Mouse (Mus musculus) midbrain, embryonic 12.5 days (tissue): Measurements from ENCODE around the gene Eif5b. TPM values are rescaled to one million over a fixed set of nuclear protein-coding genes. Genes with fewer than 3 reads are reported as not detected.

Experiments
- ATAC-seq: fragments of 200-750 bp; cut with Nextera tagmentation; 2 replicates; pipeline ENCODE4 v1.8.0; 2017; ENCODE audit warnings: low read depth, moderate TSS enrichment, moderate library complexity; ENCODE audit not compliant: low FRiP score
- H3K27ac ChIP-seq: fragments of 300-500 bp; sonication (generic); replicated peaks from 2 replicates; pipeline ENCODE4 v1.5.1; 2016; ENCODE audit warnings: mild to moderate bottlenecking
- H3K27me3 ChIP-seq: fragments of 300-500 bp; sonication (generic); 2 replicates; pipeline ENCODE4 v1.6.1; 2016; ENCODE audit warnings: mild to moderate bottlenecking
- H3K36me3 ChIP-seq: fragments of 300-500 bp; sonication (generic); 2 replicates; pipeline ENCODE4 v1.6.1; 2016
- H3K4me1 ChIP-seq: fragments of 300-500 bp; sonication (generic); 2 replicates; pipeline ENCODE4 v1.6.1; 2016
- H3K4me2 ChIP-seq: fragments of 300-500 bp; sonication (generic); replicated peaks from 2 replicates; pipeline ENCODE4 v1.6.1; 2016; ENCODE audit warnings: mild to moderate bottlenecking, moderate library complexity
- H3K4me3 ChIP-seq: fragments of 300-500 bp; sonication (generic); 2 replicates; pipeline ENCODE4 v1.5.1; 2016; ENCODE audit warnings: mild to moderate bottlenecking
- H3K9ac ChIP-seq: fragments of 300-500 bp; sonication (generic); replicated peaks from 2 replicates; pipeline ENCODE4 v1.6.1; 2016; ENCODE audit warnings: mild to moderate bottlenecking, moderate library complexity
- H3K9me3 ChIP-seq: fragments of 300-500 bp; sonication (generic); 2 replicates; pipeline ENCODE4 v1.6.1; 2016; ENCODE audit warnings: mild to moderate bottlenecking
- WGBS: fragments of 180-500 bp; shearing (Covaris S2); methylation state at CpG from one replicate; pipeline ENCODE4 v1.1.7; 2016; 5-methylcytosine and 5-hydroxymethylcytosine counted together
- polyA plus RNA-seq: library from polyadenylated mRNA; unstranded; fragments of >200 nt; fragmentation: Nextera tagmentation; extraction: Ambion mirVana; gene quantifications from 2 replicates; pipeline ENCODE4 v1.2.1, GENCODE M21; 2016

Eif5b gene
- polyA plus RNA-seq, 1 experiment from 2014 or later, result 29.1 TPM

DNA sequence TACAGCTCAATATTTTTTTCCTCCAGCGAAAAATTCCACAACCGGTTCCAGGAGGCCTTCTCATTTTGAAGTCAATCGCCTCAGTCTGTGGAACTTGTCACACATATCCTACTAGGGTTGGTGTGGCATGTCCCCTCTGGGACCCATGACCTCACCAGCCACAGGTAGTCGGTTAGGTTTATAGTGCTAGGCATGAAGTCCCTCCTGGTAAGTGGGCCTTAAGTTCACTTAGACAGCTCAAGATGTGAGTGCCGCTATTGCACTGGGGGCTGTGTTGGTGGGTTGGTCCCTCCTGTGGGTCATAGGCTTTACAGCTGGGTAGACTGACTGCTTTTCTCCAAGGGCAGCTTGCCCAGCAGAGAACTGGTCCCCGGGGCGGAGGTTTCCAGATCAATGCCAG, 20.5 kb upstream of the Eif5b start:
- ATAC-seq, result no peak
- Histone ChIP-seq H3K4me3 (no peak overlapping the region), H3K27ac (no peak overlapping the region), H3K27me3 (no peaks in the 10 kb centered on the region), H3K9ac (no peak overlapping the region), H3K9me3 (no peaks in the 10 kb centered on the region), H3K4me1 (no peaks in the 10 kb centered on the region), H3K36me3 (no peaks in the 10 kb centered on the region), H3K4me2 (no peak overlapping the region)
- WGBS, result 92% methylated on average over 7 of the region's 7 CpGs

DNA sequence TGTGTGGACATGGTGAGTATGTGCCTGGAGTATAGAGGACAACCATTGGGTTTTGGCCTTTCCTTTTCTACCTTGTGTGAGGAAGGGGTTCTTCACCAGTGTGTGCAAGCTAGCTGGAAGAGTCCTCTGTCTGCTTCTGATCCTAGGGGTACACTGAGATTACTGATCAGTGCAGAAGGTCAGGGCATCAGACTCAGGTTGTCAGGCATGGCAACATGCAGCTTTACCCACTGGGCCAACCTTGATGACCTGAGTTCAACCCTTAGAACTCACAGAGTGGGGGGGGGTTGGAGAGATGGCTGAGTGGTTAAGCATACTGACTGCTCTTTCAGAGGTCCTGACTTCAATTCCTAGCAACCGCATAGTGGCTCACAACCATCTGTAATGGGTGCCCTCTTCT, 13.5 kb upstream of the Eif5b start:
- Histone ChIP-seq H3K4me1 (no peaks in the 10 kb centered on the region), H3K4me2 (no peak overlapping the region), H3K4me3 (no peak overlapping the region), H3K9me3 (no peaks in the 10 kb centered on the region), H3K27me3 (no peaks in the 10 kb centered on the region), H3K36me3 (peaks cover 40% of the 10 kb centered on the region), H3K9ac (no peak overlapping the region), H3K27ac (no peak overlapping the region)
- ATAC-seq, result no peak
- WGBS, result 95% methylated on average over 1 of the region's 1 CpGs

DNA sequence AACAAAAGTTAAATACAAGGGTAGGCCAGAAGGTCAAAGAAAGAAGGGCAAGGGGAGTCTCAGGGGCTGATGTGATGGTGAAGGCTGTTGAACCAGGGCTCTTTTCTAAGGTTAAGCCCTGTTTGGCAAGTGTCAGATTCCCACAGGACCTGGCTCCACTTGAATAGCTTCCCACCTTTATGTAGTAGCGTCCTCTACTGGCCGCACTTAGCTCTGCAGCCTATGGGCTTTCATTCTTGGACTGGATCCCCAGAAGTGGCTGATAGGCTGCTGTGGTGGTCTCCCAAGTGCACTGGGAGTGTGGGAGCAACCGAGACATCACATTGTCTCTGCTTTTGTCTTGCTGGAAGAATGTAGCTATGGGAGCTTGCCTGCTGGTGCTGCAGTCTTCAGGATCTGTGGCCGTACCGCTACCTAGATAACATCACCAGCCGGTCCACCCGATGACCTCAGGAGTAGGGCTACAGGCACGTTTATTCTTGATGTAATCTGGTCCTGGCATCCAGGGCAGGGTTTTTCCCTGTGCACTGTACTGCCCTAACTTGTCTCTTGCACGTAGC, 12.0 kb upstream of the Eif5b start:
- Histone ChIP-seq H3K4me1 (no peaks in the 10 kb centered on the region), H3K27ac (no peak overlapping the region), H3K9ac (no peak overlapping the region), H3K9me3 (no peaks in the 10 kb centered on the region), H3K4me2 (no peak overlapping the region), H3K27me3 (no peaks in the 10 kb centered on the region), H3K36me3 (peaks cover 53% of the 10 kb centered on the region), H3K4me3 (no peak overlapping the region)
- WGBS, result 81% methylated on average over 9 of the region's 9 CpGs
- no peak for ATAC-seq

GRCm38 (mm10) chr1:37987856-37988255, 10.0 kb upstream of the Eif5b start:
- no peak overlapping the region for H3K9ac ChIP-seq
- no peak overlapping the region for H3K4me2 ChIP-seq
- no peak for ATAC-seq
- H3K9me3 ChIP-seq, result no peaks in the 10 kb centered on the region
- H3K4me1 ChIP-seq, result no peaks in the 10 kb centered on the region
- peaks cover 72% of the 10 kb centered on the region for H3K36me3 ChIP-seq
- H3K27me3 ChIP-seq, result no peaks in the 10 kb centered on the region
- H3K27ac ChIP-seq, result no peak overlapping the region
- 94% methylated on average over 5 of the region's 5 CpGs for WGBS
- H3K4me3 ChIP-seq, result no peak overlapping the region

DNA sequence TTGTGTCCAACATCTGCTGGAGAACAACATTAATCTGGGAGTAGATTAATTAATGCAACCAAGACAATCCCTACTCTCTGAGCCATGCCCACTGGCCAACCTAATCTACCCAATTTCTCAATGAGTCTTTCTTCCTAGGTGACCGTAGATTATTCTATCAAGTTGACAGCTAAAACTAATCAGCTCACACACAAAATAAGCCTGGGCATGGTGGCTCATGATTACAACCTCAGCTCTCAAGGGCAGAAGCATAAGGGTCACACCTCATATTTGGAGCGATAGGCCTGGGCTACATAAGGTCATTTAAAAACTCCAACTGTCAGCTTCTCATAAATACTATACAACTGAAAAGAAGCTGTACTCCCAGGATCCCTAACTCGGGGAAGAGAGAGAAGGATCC, 1.6 kb upstream of the Eif5b start:
- Histone ChIP-seq H3K4me3 (peak overlapping the region; percentile 96), H3K4me2 (peak overlapping the region; percentile 88), H3K9ac (peak overlapping the region; percentile 73), H3K36me3 (peaks cover 42% of the 10 kb centered on the region), H3K4me1 (peaks cover 18% of the 10 kb centered on the region), H3K9me3 (no peaks in the 10 kb centered on the region), H3K27me3 (no peaks in the 10 kb centered on the region), H3K27ac (peak overlapping the region; percentile 83; the same call in 1 of the 2 replicates)
- no peak for ATAC-seq
- WGBS, result 44% methylated on average over 3 of the region's 3 CpGs

DNA sequence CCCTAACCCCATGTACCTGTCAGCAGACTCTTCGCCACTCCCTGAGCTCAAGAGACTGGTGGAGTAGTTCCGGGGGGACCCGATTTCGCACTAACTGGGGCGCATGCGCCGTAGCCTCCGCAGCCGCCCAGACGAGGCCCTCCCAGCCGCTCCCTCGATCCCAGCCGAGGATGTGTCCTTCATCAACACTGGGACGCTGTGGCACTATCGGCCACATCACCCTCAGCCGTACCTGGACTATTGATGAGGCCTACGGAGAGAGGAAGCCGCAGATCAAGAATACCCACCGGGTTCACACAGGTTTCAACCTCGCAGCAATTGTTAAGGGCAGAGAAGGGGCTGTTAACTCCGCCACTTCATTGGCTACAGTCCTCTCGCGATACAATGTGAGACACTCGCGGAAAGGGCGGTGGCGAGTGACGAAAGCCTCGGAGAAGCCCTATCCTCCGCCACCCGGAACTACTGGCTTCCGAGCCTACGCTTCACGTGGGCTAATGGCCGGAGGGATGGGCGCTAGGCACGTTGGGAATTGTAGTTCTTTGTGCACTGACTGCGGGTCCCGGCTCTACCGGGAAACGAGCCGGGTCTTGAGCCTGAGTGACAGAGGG, 829 bp upstream of the Eif5b start:
- Histone ChIP-seq H3K4me2 (peak overlapping the region; percentile 88), H3K4me1 (peaks cover 18% of the 10 kb centered on the region), H3K9me3 (no peaks in the 10 kb centered on the region), H3K4me3 (peak overlapping the region; percentile 96), H3K27me3 (no peaks in the 10 kb centered on the region), H3K27ac (peak overlapping the region; percentile 92), H3K36me3 (peaks cover 34% of the 10 kb centered on the region), H3K9ac (peak overlapping the region; percentile 96)
- peak; percentile 96 for ATAC-seq
- WGBS, result 0% methylated on average over 42 of the region's 42 CpGs

DNA sequence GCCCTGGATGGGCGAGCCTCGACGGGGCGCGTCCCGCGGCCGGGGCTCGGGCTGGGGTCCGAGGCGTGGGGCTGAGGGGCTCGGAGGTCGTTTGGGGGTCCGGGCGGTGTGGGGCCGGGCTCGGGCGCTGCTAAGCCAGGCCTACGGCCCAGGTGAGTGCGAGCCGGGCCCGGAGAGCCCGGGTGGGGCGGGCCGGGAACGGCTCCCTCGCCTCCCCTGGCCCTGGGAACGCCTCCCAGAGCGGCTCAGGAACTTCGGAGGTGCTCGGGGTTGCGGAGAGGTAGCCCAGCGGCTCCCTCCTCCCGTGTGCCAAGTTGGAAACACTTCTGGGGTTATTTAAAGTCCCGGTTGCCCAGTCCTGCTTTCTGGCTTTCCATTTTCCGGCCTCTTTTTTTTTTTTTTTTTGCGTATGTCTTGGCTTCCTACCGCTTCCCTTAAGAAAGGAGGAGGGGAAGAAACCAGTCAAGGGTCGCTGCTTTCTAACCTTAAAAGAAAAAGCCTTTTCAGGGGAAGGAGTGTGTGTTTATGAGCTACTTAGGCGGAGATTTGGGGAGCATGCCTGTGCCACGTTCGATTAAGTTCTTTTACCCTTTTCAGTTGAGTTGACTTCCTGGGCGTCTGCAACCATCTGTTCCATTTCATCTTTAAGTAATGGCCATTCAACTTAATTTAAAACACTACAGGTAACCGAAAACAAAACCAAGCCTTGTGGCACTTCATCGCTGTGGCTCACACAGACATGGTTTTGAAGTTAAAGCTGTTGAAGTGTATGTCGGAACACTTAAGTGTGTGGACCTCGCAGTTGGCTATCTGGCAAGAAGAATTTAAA, 775 bp downstream of the Eif5b start:
- Histone ChIP-seq H3K9ac (peak overlapping the region; percentile 96), H3K27me3 (no peaks in the 10 kb centered on the region), H3K9me3 (no peaks in the 10 kb centered on the region), H3K4me2 (peak overlapping the region; percentile 78), H3K4me3 (peak overlapping the region; percentile 96), H3K4me1 (peaks cover 18% of the 10 kb centered on the region), H3K27ac (peak overlapping the region; percentile 92), H3K36me3 (peaks cover 19% of the 10 kb centered on the region)
- 4% methylated on average over 47 of the region's 47 CpGs for WGBS
- peak; percentile 38 for ATAC-seq

DNA sequence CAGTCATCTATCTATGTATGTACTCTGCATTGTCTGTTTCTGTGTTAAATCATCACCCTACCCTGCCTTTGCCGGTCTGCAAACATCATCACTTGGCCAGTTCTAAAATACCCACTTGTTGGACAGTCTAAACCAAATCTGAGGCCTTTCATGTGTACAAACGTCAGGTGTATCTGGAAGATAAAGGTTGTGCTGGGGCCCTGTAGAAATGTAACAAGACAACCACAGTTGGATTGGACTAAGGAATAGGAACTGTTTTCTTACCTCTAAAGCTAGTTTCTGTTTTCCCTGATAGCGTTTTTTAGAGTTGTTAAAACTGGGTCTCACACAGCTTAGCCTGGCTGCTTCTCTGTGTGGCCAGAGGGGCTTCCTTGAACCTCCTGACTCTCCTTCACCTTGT, 1.7 kb downstream of the Eif5b start:
- no peak for ATAC-seq
- peak overlapping the region; percentile 78; the same call in 1 of the 2 replicates for H3K4me2 ChIP-seq
- H3K27ac ChIP-seq, result no peak overlapping the region
- H3K27me3 ChIP-seq, result no peaks in the 10 kb centered on the region
- H3K36me3 ChIP-seq, result peaks cover 10% of the 10 kb centered on the region
- H3K9ac ChIP-seq, result no peak overlapping the region
- peak overlapping the region; percentile 96; the same call in 1 of the 2 replicates for H3K4me3 ChIP-seq
- 85% methylated on average over 3 of the region's 3 CpGs for WGBS
- H3K9me3 ChIP-seq, result no peaks in the 10 kb centered on the region
- H3K4me1 ChIP-seq, result peaks cover 18% of the 10 kb centered on the region

DNA sequence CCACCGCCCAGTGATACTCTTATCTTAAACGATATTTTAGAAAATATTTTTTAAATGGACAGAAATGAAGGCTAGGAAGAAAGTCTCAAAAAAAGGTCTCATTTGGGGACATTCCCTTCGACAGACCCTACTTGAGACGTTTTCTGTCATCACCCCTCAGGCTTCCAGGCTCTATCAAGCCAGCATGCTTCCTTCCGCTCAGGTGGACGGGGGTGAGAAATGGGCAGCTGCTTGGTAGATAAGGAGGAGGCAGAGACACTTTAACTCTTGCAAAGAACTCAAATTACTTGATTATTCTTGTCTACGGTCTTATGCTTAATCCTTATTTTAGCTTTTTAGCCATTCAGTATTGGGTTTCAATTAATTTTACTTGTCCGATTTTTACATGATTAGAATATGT, 3.0 kb downstream of the Eif5b start:
- no peak overlapping the region for H3K9ac ChIP-seq
- H3K27me3 ChIP-seq, result no peaks in the 10 kb centered on the region
- H3K27ac ChIP-seq, result no peak overlapping the region
- 95% methylated on average over 8 of the region's 8 CpGs for WGBS
- H3K4me2 ChIP-seq, result no peak overlapping the region
- no peaks in the 10 kb centered on the region for H3K36me3 ChIP-seq
- no peaks in the 10 kb centered on the region for H3K9me3 ChIP-seq
- no peak overlapping the region for H3K4me3 ChIP-seq
- ATAC-seq, result no peak
- H3K4me1 ChIP-seq, result peaks cover 17% of the 10 kb centered on the region

DNA sequence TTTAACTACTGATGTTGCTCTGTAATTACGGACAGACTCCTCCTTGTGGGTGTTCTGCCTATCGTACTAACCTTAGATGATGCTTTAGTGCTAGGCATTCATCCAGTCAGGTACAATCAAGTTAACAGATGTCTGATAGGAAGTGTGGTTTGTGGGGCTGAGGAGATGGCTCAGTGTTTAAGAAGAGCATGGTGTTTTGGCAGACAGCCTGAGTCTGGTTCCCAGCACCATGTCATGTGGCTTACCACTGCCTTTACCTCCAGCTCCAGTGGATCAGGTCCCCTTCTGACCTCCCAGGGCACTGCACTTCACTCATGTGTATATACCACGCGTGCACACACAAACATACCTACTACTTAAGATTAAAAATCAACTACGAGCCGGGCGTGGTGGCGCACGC, 4.1 kb downstream of the Eif5b start:
- ATAC-seq, result no peak
- H3K9ac ChIP-seq, result no peak overlapping the region
- WGBS, result 96% methylated on average over 9 of the region's 9 CpGs
- H3K27me3 ChIP-seq, result no peaks in the 10 kb centered on the region
- H3K4me2 ChIP-seq, result no peak overlapping the region
- peaks cover 11% of the 10 kb centered on the region for H3K4me1 ChIP-seq
- H3K27ac ChIP-seq, result no peak overlapping the region
- H3K4me3 ChIP-seq, result no peak overlapping the region
- H3K9me3 ChIP-seq, result no peaks in the 10 kb centered on the region
- no peaks in the 10 kb centered on the region for H3K36me3 ChIP-seq

DNA sequence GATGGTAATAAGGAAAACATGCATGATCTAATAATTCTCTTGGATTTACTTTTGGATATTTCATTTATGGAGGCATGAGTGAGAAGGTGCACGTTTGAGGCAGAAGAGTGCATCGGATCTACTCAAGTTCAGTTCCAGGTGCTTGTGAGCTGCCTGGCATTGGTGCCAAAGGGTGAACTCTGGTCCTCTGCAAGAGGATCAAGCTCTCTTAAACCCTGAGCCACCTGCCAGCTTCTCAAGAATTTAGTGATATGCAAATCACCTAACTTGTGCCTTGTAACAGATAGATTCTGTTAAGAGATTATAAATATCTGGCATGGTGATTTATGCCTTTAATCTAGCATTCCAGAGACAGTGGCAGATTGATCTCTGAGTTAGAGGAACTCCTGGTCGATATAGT, 5.2 kb downstream of the Eif5b start:
- ATAC-seq, result no peak
- Histone ChIP-seq H3K9me3 (no peaks in the 10 kb centered on the region), H3K27ac (no peak overlapping the region), H3K9ac (no peak overlapping the region), H3K4me3 (no peak overlapping the region), H3K4me1 (peaks cover 11% of the 10 kb centered on the region), H3K4me2 (no peak overlapping the region), H3K36me3 (no peaks in the 10 kb centered on the region), H3K27me3 (no peaks in the 10 kb centered on the region)
- WGBS, result 89% methylated on average over 3 of the region's 3 CpGs

- 75% methylated on average over 3 of the region's 3 CpGs for WGBS
- ATAC-seq, result no peak
Measured at GRCm38 (mm10) chr1:38006741-38007140, 8.9 kb downstream of the Eif5b start.

More at GRCm38 (mm10) chr1:38006741-38007140, 8.9 kb downstream of the Eif5b start:
- Histone ChIP-seq H3K9me3 (no peaks in the 10 kb centered on the region), H3K27ac (no peak overlapping the region), H3K27me3 (no peaks in the 10 kb centered on the region), H3K4me3 (no peak overlapping the region), H3K9ac (no peak overlapping the region), H3K36me3 (no peaks in the 10 kb centered on the region), H3K4me2 (no peak overlapping the region), H3K4me1 (no peaks in the 10 kb centered on the region)
